ENCODE assay signal across 8 mouse cellular contexts in the genomic region with DNA sequence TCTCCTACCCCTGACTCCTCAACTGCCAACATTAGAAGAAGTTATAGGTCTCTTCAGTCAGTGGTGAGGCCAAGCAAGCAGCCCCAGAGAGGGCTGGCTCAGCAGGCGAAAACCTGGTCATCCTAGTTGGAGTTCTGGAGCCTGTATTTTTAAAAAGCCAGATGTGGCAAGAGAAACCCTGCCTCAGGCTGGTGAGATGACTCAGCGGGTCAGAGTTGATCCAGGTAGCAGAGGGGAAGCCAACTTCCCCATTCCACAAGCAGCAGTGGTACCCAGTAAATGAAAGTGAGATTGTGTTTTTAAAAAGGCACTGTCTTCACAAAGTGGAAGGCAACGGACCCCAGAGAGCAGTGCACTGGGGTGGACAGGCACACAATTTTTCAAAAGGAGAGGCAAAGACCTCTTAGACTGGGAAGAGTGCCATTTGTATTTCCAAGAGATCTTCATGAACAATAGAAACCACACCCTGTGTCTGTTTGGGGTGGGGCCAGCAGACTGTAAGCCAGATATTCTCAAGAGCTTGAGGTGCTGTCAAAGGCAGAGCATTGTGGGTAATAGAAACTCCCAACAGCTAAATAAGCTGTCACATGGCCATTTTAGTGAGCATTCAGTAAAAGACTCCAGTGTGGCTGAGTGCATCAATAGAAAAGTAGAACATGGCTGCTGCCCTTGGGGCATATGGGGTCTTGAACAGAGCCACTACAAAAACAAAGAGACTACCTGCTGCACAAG. TPM values are rescaled to one million over a fixed set of nuclear protein-coding genes. Genes with fewer than 3 reads are reported as not detected.
DNase-seq lines count a peak whose midpoint lies in the region; ATAC-seq lines count a peak whose summit lies in the region.

No protein-coding gene starts in this region.

- intact Hi-C loops in heart, postnatal 14 days (cut with DNase I), result no loop called here

- DNase-seq in gastrocnemius, adult 8-10 months (ENCODE audit: low spot score in 2 of 2), result peak; percentile 11 to 29
- no peak for DNase-seq in gastrocnemius, postnatal 25 days
- peak; percentile 79 for DNase-seq in R1 (ENCODE audit: low read depth, low spot score)
- peak; percentile 36 to 57 for DNase-seq in heart, postnatal 14 days
- DNase-seq in lung, postnatal 10 days, result peak; percentile 81
- no peak for DNase-seq in urinary bladder, adult 18-20 months (ENCODE audit: low spot score in 2 of 2)
- no peak for DNase-seq in right cerebral cortex, adult 18-20 months

- no peak for ATAC-seq in erythroblast, adult 5-6 weeks (replicated peaks; ENCODE audit: low FRiP score, poor library complexity, severe bottlenecking)

RNA-seq across cellular contexts. Expression of gene Ctnnb1, which starts 33.1 kb away (rescaled TPM):
- total RNA-seq in gastrocnemius, adult 8-10 months (2022), result 100 to 1,000 TPM; 203 to 219 (median 212) TPM
- total RNA-seq in gastrocnemius, postnatal 25 days (2021), result 100 to 1,000 TPM; 215 to 220 TPM
- 100 to 1,000 TPM; 541 to 546 TPM for total RNA-seq in heart, postnatal 14 days (2021)
- 138 and 172 TPM in 2 replicates for total RNA-seq in erythroblast, adult 5-6 weeks (2015; ENCODE audit: low replicate concordance)
- 182 and 196 TPM in 2 replicates for total RNA-seq in erythroblast, adult 5-6 weeks (2017; ENCODE audit: low replicate concordance)

Comparison
In these comparisons a context has a peak if more than half of its experiments do, and no peak if none do; other contexts are left out.
1. DNase-seq: peak in gastrocnemius, adult 8-10 months (2 of 2), R1 (single experiment), heart, postnatal 14 days (2 of 2) and lung, postnatal 10 days (single experiment); none in gastrocnemius, postnatal 25 days (single experiment), urinary bladder, adult 18-20 months (0 of 2) and right cerebral cortex, adult 18-20 months (single experiment).